Mouse (Mus musculus): ENCODE measurements at regions not wholly inside any gene's neighbourhood (a gene's known extent, or its start where the extent isn't known, plus 50 kb on each side); places are given as distances from the start of the nearest gene placed in this dataset.

GRCm38 (mm10) chr4:91132266-91132665 is 268.3 kb downstream of the Elavl2 start:
- 65% methylated on average over 7 of the region's 7 CpGs for WGBS
- no peak overlapping the region for H3K9ac ChIP-seq (ENCODE audit: low read length)
- TF ChIP-seq CTCF (IDR thresholded peaks at IDR 0.05; ENCODE audit: low read depth) (no peak), EP300 (optimal IDR thresholded peaks at IDR 0.05) (no peak)
- H3K4me1 ChIP-seq (replicated peaks; ENCODE audit: control insufficient read depth, insufficient read depth), result no peaks in the 10 kb centered on the region
- H3K9me3 ChIP-seq (ENCODE audit: control insufficient read depth, low read length), result no peaks in the 10 kb centered on the region
- ATAC-seq (ENCODE audit: low FRiP score, low TSS enrichment), result no peak
- H3K27ac ChIP-seq (replicated peaks), result no peak overlapping the region
- H3K4me2 ChIP-seq (replicated peaks; ENCODE audit: low read depth), result no peak overlapping the region
- DNase-seq (ENCODE audit: low spot score), result no peak
- H3K36me3 ChIP-seq (ENCODE audit: control insufficient read depth, insufficient read depth, low read length), result no peaks in the 10 kb centered on the region
- no peak overlapping the region for H3K4me3 ChIP-seq (ENCODE audit: low read depth, low read length)
- H3K27me3 ChIP-seq (ENCODE audit: control insufficient read depth, insufficient read depth, low read length), result no peaks in the 10 kb centered on the region

DNA sequence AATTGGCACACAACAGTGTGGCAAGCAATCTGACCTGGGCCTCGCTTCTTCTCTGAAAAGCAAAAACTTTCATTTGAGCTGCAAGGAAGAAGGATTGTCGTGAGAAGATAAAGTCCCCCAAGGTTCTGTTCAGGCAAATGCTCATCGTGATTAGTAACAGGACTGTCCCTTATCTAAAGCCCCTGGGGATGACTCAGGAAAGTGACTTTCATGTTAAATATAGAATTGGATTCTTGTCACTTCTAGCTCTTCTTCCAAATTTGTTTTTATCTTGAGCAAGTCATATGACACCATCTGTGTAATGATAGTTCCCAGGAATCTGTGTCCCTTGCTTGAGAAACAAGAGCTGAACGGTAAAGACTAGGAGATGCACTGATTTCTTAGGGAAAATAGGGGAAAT is 280.3 kb downstream of the Elavl2 start:
- Histone ChIP-seq H3K27ac (replicated peaks) (no peak overlapping the region), H3K27me3 (ENCODE audit: control insufficient read depth, insufficient read depth, low read length) (no peaks in the 10 kb centered on the region), H3K4me3 (ENCODE audit: low read depth, low read length) (no peak overlapping the region), H3K9ac (ENCODE audit: low read length) (no peak overlapping the region), H3K4me1 (replicated peaks; ENCODE audit: control insufficient read depth, insufficient read depth) (no peaks in the 10 kb centered on the region), H3K9me3 (ENCODE audit: control insufficient read depth, low read length) (no peaks in the 10 kb centered on the region), H3K36me3 (ENCODE audit: control insufficient read depth, insufficient read depth, low read length) (no peaks in the 10 kb centered on the region), H3K4me2 (replicated peaks; ENCODE audit: low read depth) (no peak overlapping the region)
- ATAC-seq (ENCODE audit: low FRiP score, low TSS enrichment), result no peak
- DNase-seq (ENCODE audit: low spot score), result no peak
- TF ChIP-seq EP300 (optimal IDR thresholded peaks at IDR 0.05) (no peak), CTCF (IDR thresholded peaks at IDR 0.05; ENCODE audit: low read depth) (no peak)
- 64% methylated on average over 4 of the region's 4 CpGs for WGBS

GRCm38 (mm10) chr4:91116807-91117609 is 283.6 kb downstream of the Elavl2 start:
- Histone ChIP-seq H3K9ac (ENCODE audit: low read length) (no peak overlapping the region), H3K27me3 (ENCODE audit: control insufficient read depth, insufficient read depth, low read length) (no peaks in the 10 kb centered on the region), H3K27ac (replicated peaks) (no peak overlapping the region), H3K36me3 (ENCODE audit: control insufficient read depth, insufficient read depth, low read length) (no peaks in the 10 kb centered on the region), H3K4me1 (replicated peaks; ENCODE audit: control insufficient read depth, insufficient read depth) (no peaks in the 10 kb centered on the region), H3K4me2 (replicated peaks; ENCODE audit: low read depth) (no peak overlapping the region), H3K4me3 (ENCODE audit: low read depth, low read length) (no peak overlapping the region), H3K9me3 (ENCODE audit: control insufficient read depth, low read length) (no peaks in the 10 kb centered on the region)
- ATAC-seq (ENCODE audit: low FRiP score, low TSS enrichment), result no peak
- 61% methylated on average over 5 of the region's 5 CpGs for WGBS
- no peak for TF ChIP-seq CTCF (IDR thresholded peaks at IDR 0.05; ENCODE audit: low read depth)
- no peak for TF ChIP-seq EP300 (optimal IDR thresholded peaks at IDR 0.05)
- no peak for DNase-seq (ENCODE audit: low spot score)

DNA sequence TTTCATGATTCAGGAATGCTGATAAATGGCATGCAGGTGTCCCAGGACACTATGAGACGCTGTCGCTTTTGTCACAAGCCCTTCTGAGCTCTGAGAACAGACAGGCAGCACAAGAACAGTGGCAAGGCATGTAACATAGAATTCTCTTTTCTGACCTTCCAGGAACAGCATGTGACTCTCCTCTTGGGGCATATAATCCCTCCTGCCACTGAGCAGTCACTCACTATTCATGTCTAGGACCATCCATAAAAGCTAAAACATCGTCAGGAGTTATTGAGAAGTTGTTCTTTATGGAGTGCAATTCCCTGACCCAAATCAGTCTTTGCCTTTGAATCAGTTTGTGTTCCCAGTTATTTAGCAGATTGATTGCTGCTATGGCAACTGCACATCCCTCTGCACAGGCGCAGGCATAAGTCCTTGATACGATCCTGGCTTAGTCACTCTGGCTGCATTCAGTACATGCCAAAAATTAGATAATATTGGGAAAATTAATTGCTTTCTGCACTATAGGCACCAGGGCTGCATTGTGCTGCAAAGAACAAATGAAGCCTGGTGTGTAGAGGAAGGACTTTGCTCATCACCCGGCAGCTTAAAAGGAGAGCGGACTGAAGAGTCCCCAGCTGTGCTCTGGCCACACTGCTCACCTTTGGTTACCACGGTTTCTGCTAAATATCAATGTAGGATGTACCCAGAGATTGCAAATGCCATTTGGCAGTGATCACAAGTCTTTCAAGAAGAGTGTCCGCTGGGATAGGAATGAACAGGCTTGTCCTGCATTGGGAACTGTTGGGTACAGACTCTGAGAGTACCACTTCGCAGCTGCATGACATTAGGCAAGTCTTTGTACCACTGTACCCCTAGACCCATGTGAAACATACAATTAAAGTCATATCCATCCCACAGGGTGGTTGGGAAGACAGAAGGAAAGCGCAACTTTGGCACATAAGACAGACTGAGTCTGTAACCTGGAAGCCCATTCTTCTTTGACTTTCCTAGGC is 288.6 kb downstream of the Elavl2 start:
- ATAC-seq (ENCODE audit: low FRiP score, low TSS enrichment) (no peak), DNase-seq (ENCODE audit: low spot score) (no peak)
- Histone ChIP-seq H3K27ac (replicated peaks) (no peak overlapping the region), H3K27me3 (ENCODE audit: control insufficient read depth, insufficient read depth, low read length) (no peaks in the 10 kb centered on the region), H3K9me3 (ENCODE audit: control insufficient read depth, low read length) (no peaks in the 10 kb centered on the region), H3K36me3 (ENCODE audit: control insufficient read depth, insufficient read depth, low read length) (no peaks in the 10 kb centered on the region), H3K9ac (ENCODE audit: low read length) (no peak overlapping the region), H3K4me1 (replicated peaks; ENCODE audit: control insufficient read depth, insufficient read depth) (no peaks in the 10 kb centered on the region), H3K4me2 (replicated peaks; ENCODE audit: low read depth) (no peak overlapping the region), H3K4me3 (ENCODE audit: low read depth, low read length) (no peak overlapping the region)
- TF ChIP-seq EP300 (optimal IDR thresholded peaks at IDR 0.05) (no peak), CTCF (IDR thresholded peaks at IDR 0.05; ENCODE audit: low read depth) (no peak)
- 82% methylated on average over 11 of the region's 11 CpGs for WGBS

- Histone ChIP-seq H3K4me2 (replicated peaks; ENCODE audit: low read depth) (no peak overlapping the region), H3K27ac (replicated peaks) (no peak overlapping the region), H3K4me1 (replicated peaks; ENCODE audit: control insufficient read depth, insufficient read depth) (no peaks in the 10 kb centered on the region), H3K9ac (ENCODE audit: low read length) (no peak overlapping the region), H3K4me3 (ENCODE audit: low read depth, low read length) (no peak overlapping the region), H3K9me3 (ENCODE audit: control insufficient read depth, low read length) (no peaks in the 10 kb centered on the region), H3K27me3 (ENCODE audit: control insufficient read depth, insufficient read depth, low read length) (no peaks in the 10 kb centered on the region), H3K36me3 (ENCODE audit: control insufficient read depth, insufficient read depth, low read length) (no peaks in the 10 kb centered on the region)
- DNase-seq (ENCODE audit: low spot score) (no peak), ATAC-seq (ENCODE audit: low FRiP score, low TSS enrichment) (no peak)
- TF ChIP-seq EP300 (optimal IDR thresholded peaks at IDR 0.05) (no peak), CTCF (IDR thresholded peaks at IDR 0.05; ENCODE audit: low read depth) (no peak)
Measured at GRCm38 (mm10) chr4:91096086-91096485, 304.5 kb downstream of the Elavl2 start.
